Mouse (Mus musculus) adrenal gland, adult 2 months (tissue): ENCODE measurements around the gene Ccdc117. TPM values are rescaled to one million over a fixed set of nuclear protein-coding genes. Genes with fewer than 3 reads are reported as not detected.
A peak's percentile ranks its signal among the peaks of the same experiment; 100 is the strongest.
"Not testable (repeated sequence)": the region's sequence is repeated elsewhere in the genome, so short reads cannot be mapped to it uniquely, and the experiment has no call there.

Experiments
- DNase-seq: peaks from one replicate; pipeline ENCODE4 v3.0.0; 2021
- polyA plus RNA-seq: library from polyadenylated mRNA; depleted of rRNA; stranded (reverse); fragments of >200 nt; gene quantifications from 2 replicates; pipeline ENCODE4 v1.2.3, GENCODE M21; 2012
- total RNA-seq, 2 experiments: library from RNA; stranded (reverse); gene quantifications; 2 replicates each; pipeline ENCODE4 v1.2.3; 2021

The Ccdc117 gene
- total and polyA plus RNA-seq, 3 experiments = 6.5 to 32.0 (median 19.5) TPM

- peak; percentile 49 for DNase-seq
These were observed 32.5 kb downstream of the Ccdc117 start for GRCm38 (mm10) chr11:5509215-5510098.

- peak; percentile 72 for DNase-seq
These were observed 36.0 kb downstream of the Ccdc117 start for GRCm38 (mm10) chr11:5505856-5506575.

- peak; percentile 77 for DNase-seq
These were observed 39.5 kb downstream of the Ccdc117 start for GRCm38 (mm10) chr11:5502351-5503051.

GRCm38 (mm10) chr11:5500903-5501741, 40.9 kb downstream of the Ccdc117 start:
- no peak for DNase-seq

GRCm38 (mm10) chr11:5499961-5500644, 41.9 kb downstream of the Ccdc117 start:
- DNase-seq = no peak

GRCm38 (mm10) chr11:5498931-5499661, 42.9 kb downstream of the Ccdc117 start:
- DNase-seq = no peak

- DNase-seq = no peak
These were observed 43.6 kb downstream of the Ccdc117 start for GRCm38 (mm10) chr11:5498422-5498821.

- DNase-seq = no peak
These were observed 45.3 kb downstream of the Ccdc117 start for GRCm38 (mm10) chr11:5496559-5497248.

- DNase-seq = no peak
These were observed 46.1 kb downstream of the Ccdc117 start for GRCm38 (mm10) chr11:5495906-5496305.

GRCm38 (mm10) chr11:5495286-5495832, 46.6 kb downstream of the Ccdc117 start:
- DNase-seq = no peak

GRCm38 (mm10) chr11:5493869-5494268, 48.1 kb downstream of the Ccdc117 start:
- DNase-seq = no peak

- DNase-seq = no peak
These were observed 50.1 kb downstream of the Ccdc117 start for GRCm38 (mm10) chr11:5491912-5492311.

GRCm38 (mm10) chr11:5490989-5491656, 50.9 kb downstream of the Ccdc117 start:
- peak; percentile 53 for DNase-seq

GRCm38 (mm10) chr11:5489433-5489832, 52.6 kb downstream of the Ccdc117 start:
- not testable (repeated sequence) for DNase-seq

GRCm38 (mm10) chr11:5485193-5486011, 56.6 kb downstream of the Ccdc117 start:
- DNase-seq = peak; percentile 86

- DNase-seq = no peak
These were observed 59.4 kb downstream of the Ccdc117 start for GRCm38 (mm10) chr11:5482581-5482980.
